Mouse (Mus musculus) embryonic facial prominence, embryonic 11.5 days (tissue): Measurements from ENCODE around the gene Ckap4. TPM values are rescaled to one million over a fixed set of nuclear protein-coding genes. Genes with fewer than 3 reads are reported as not detected.

Experiments used
- ATAC-seq: fragments of 200-750 bp; cut with Nextera tagmentation; replicated peaks from 2 replicates; pipeline ENCODE4 v1.8.0; 2017; ENCODE audit warnings: low read depth; ENCODE audit not compliant: insufficient number of reproducible peaks, low FRiP score, low TSS enrichment
- DNase-seq: peaks from one replicate; pipeline ENCODE4 v3.0.0-alpha.2; 2015; ENCODE audit warnings: low spot score
- H3K27ac ChIP-seq: fragments of 300-500 bp; sonication (generic); replicated peaks from 2 replicates; pipeline ENCODE4 v1.5.1; 2014; ENCODE audit warnings: mild to moderate bottlenecking, low read depth, low read length, control low read depth
- H3K27me3 ChIP-seq: fragments of 300-500 bp; sonication (generic); 2 replicates; pipeline ENCODE4 v1.6.1; 2014; ENCODE audit warnings: mild to moderate bottlenecking, low read length, moderate library complexity, mixed read lengths; ENCODE audit not compliant: control insufficient read depth, insufficient read depth
- H3K36me3 ChIP-seq: fragments of 300-500 bp; sonication (generic); replicated peaks from 2 replicates; pipeline ENCODE4 v1.6.1; 2014; ENCODE audit warnings: low read depth, mild to moderate bottlenecking, low read length, moderate library complexity, mixed read lengths; ENCODE audit not compliant: control insufficient read depth, insufficient read depth
- H3K4me1 ChIP-seq: fragments of 300-500 bp; sonication (generic); 2 replicates; pipeline ENCODE4 v1.6.1; 2014; ENCODE audit warnings: low read length, mixed read lengths; ENCODE audit not compliant: control insufficient read depth, insufficient read depth
- H3K4me2 ChIP-seq: fragments of 300-500 bp; sonication (generic); 2 replicates; pipeline ENCODE4 v1.6.1; 2014; ENCODE audit warnings: low read depth, mild to moderate bottlenecking, control low read depth, low read length, moderate library complexity
- H3K4me3 ChIP-seq: fragments of 300-500 bp; sonication (generic); 2 replicates; pipeline ENCODE4 v1.5.1; 2014; ENCODE audit warnings: low read depth, low read length, control low read depth
- H3K9ac ChIP-seq: fragments of 300-500 bp; sonication (generic); replicated peaks from 2 replicates; pipeline ENCODE4 v1.6.1; 2014; ENCODE audit warnings: mild to moderate bottlenecking, control low read depth, low read length
- H3K9me3 ChIP-seq: fragments of 300-500 bp; sonication (generic); replicated peaks from 2 replicates; pipeline ENCODE4 v1.6.1; 2016; ENCODE audit warnings: mild to moderate bottlenecking, low read length, inconsistent platforms, mixed read lengths; ENCODE audit not compliant: control insufficient read depth
- WGBS: fragments of 180-500 bp; shearing (Covaris S2); extraction: QIAGEN DNeasy Blood & Tissue Kit; methylation state at CpG from one replicate; pipeline ENCODE4 v1.1.7; 2014; 5-methylcytosine and 5-hydroxymethylcytosine counted together
- polyA plus RNA-seq: library from polyadenylated mRNA; unstranded; fragments of >200 nt; fragmentation: Nextera tagmentation; extraction: Ambion mirVana; gene quantifications from 2 replicates; pipeline ENCODE4 v1.2.1, GENCODE M21; 2014

Gene Ckap4
- polyA plus RNA-seq, 1 experiment from 2014 or later, result 82.1 TPM

DNA sequence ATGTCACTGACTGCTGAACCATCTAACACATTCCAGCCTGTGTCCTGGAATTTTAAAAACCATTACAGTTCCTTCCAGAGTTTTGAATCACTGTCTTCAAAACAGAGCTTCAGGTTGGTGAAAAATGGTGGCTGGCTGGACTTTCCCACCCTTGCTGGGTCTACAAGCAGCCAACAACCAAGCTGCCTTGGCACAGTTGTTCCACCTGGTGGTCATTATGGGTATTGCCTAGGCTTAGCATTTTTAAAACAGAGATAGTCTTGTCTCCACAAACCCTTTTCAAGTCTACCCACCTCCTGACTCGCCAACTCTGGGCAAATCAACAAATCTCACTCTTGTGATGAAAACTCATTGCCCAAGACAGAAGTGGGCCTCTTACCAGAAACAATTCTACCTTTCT is 24.6 kb upstream of the Ckap4 start:
- H3K36me3 ChIP-seq, result no peaks in the 10 kb centered on the region
- WGBS, result 87% methylated on average over 1 of the region's 1 CpGs
- no peak overlapping the region for H3K4me3 ChIP-seq
- H3K4me1 ChIP-seq, result peaks cover 5% of the 10 kb centered on the region; the same call in 1 of the 2 replicates
- no peak for ATAC-seq
- H3K9ac ChIP-seq, result no peak overlapping the region
- no peaks in the 10 kb centered on the region for H3K9me3 ChIP-seq
- no peak overlapping the region for H3K4me2 ChIP-seq
- DNase-seq, result no peak
- no peaks in the 10 kb centered on the region for H3K27me3 ChIP-seq
- no peak overlapping the region for H3K27ac ChIP-seq

DNA sequence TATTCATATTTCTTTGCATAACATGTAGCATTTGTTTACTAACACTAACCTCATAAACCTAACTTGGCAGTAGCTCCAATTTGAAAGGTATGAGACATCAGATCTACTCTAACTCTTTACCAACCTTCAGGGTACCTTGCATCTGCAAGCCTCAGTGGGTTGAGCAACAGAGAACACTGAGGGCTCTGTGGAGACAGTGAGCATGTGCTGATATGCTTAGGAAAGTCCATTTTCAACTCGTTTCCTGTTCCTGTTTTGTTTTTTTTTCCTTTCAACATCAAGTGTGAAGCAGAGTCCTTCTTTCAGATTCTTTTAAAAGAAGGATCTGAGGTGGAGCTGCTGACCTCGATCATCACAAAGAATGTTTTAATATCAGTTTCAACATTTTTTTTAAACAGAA is 22.3 kb upstream of the Ckap4 start:
- DNase-seq (no peak), ATAC-seq (no peak)
- no peaks in the 10 kb centered on the region for H3K9me3 ChIP-seq
- no peak overlapping the region for H3K4me2 ChIP-seq
- H3K4me1 ChIP-seq, result no peaks in the 10 kb centered on the region
- WGBS, result 65% methylated on average over 2 of the region's 2 CpGs
- H3K36me3 ChIP-seq, result no peaks in the 10 kb centered on the region
- H3K9ac ChIP-seq, result no peak overlapping the region
- no peak overlapping the region for H3K4me3 ChIP-seq
- no peaks in the 10 kb centered on the region for H3K27me3 ChIP-seq
- no peak overlapping the region for H3K27ac ChIP-seq

- no peak for DNase-seq
- H3K4me3 ChIP-seq, result no peak overlapping the region
- no peaks in the 10 kb centered on the region for H3K4me1 ChIP-seq
- ATAC-seq, result no peak
- no peak overlapping the region for H3K4me2 ChIP-seq
- no peaks in the 10 kb centered on the region for H3K27me3 ChIP-seq
- no peak overlapping the region for H3K9ac ChIP-seq
- H3K9me3 ChIP-seq, result no peaks in the 10 kb centered on the region
- H3K27ac ChIP-seq, result no peak overlapping the region
- H3K36me3 ChIP-seq, result no peaks in the 10 kb centered on the region
- 41% methylated on average over 6 of the region's 6 CpGs for whole genome bisulfite sequencing
Measured at GRCm38 (mm10) chr10:84554291-84555009, 20.6 kb upstream of the Ckap4 start.

DNA sequence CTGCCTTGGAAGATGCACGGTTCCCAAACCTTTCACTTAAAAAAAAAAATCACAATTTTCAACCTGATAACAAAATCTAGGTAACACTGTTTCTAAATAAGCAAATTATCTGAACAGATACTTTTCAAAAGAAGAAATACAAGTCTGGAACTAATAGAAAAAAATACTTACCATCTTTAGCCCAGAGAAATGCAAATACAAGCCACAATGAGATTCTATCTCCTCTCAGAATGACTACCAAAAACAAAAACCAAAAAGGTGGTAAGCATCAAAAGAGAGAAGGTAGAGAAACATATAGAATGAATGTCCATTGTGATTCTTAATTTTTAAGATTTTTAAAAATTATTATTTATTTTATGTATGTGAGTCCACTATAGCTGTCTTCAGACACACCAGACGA is 18.6 kb upstream of the Ckap4 start:
- no peak overlapping the region for H3K9ac ChIP-seq
- no peak overlapping the region for H3K4me3 ChIP-seq
- no peaks in the 10 kb centered on the region for H3K27me3 ChIP-seq
- DNase-seq (no peak), ATAC-seq (no peak)
- no peak overlapping the region for H3K4me2 ChIP-seq
- no peaks in the 10 kb centered on the region for H3K36me3 ChIP-seq
- no peak overlapping the region for H3K27ac ChIP-seq
- WGBS, result 88% methylated on average over 2 of the region's 2 CpGs
- H3K4me1 ChIP-seq, result no peaks in the 10 kb centered on the region
- H3K9me3 ChIP-seq, result no peaks in the 10 kb centered on the region

GRCm38 (mm10) chr10:84551846-84552245 is 18.0 kb upstream of the Ckap4 start:
- Histone ChIP-seq H3K4me1 (no peaks in the 10 kb centered on the region), H3K4me2 (no peak overlapping the region), H3K27me3 (no peaks in the 10 kb centered on the region), H3K9me3 (no peaks in the 10 kb centered on the region), H3K4me3 (no peak overlapping the region), H3K27ac (no peak overlapping the region), H3K9ac (no peak overlapping the region), H3K36me3 (no peaks in the 10 kb centered on the region)
- DNase-seq (no peak), ATAC-seq (no peak)
- 97% methylated on average over 3 of the region's 3 CpGs for WGBS

DNA sequence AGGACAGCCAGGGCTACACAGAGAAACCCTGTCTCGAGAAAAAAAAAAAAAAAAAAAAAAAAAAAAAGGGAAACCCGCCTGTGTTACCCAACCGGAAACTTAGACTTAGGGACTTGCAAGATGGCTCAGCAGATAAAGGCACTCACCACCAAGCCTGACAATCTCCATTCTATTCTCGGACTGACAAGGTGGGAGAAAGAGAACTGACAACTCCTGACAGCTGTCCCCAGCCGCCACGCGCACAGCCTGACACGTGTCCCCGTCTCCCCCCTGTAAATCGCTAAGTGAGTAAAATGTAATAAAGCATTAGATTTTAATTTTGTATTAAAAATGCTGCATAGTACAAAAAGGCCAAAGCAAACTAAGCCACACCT is 16.0 kb upstream of the Ckap4 start:
- Histone ChIP-seq H3K9ac (no peak overlapping the region), H3K36me3 (no peaks in the 10 kb centered on the region), H3K27ac (no peak overlapping the region), H3K4me2 (no peak overlapping the region), H3K27me3 (no peaks in the 10 kb centered on the region), H3K4me1 (no peaks in the 10 kb centered on the region), H3K9me3 (no peaks in the 10 kb centered on the region), H3K4me3 (no peak overlapping the region)
- WGBS, result 87% methylated on average over 10 of the region's 10 CpGs
- no peak for ATAC-seq
- no peak for DNase-seq

DNA sequence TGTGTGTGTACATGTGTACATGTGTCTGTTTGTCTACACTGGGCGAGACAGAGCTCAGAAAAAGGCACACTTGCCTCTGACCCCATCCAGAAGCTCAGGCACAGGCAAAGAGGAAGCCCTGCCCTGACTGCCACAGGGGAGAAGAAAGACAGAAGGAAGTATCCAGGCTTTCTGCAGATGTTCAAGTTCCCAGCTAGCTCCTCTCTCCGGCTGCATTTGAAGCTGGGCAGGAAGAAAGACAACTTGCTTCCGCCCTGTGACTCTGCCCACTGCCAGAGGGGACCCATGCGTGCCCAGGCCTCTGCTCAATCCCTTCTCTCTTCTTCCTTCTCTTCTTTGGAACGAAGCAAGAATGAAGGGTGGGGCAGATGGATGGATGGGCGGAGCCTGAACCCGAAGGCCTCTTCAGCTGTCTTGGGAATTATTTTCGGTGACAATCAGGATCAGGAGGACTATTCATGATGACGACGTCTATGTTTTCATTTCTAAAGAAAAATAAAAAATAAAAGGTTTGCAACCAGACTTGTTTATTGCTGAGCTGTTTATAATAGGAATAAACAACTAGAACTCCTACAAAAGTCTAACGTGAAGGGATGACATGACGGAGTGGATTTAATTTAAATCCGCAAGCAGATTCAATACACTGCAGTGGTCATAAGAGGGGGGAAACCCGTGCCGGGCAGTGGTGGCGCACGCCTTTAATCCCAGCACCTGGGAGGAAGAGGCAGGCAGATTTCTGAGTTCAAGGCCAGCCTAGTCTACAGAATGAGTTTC is 15.5 kb upstream of the Ckap4 start:
- Histone ChIP-seq H3K36me3 (no peaks in the 10 kb centered on the region), H3K9me3 (no peaks in the 10 kb centered on the region), H3K27ac (no peak overlapping the region), H3K27me3 (no peaks in the 10 kb centered on the region), H3K4me3 (no peak overlapping the region), H3K4me2 (no peak overlapping the region), H3K4me1 (no peaks in the 10 kb centered on the region), H3K9ac (no peak overlapping the region)
- ATAC-seq (no peak), DNase-seq (no peak)
- 84% methylated on average over 17 of the region's 17 CpGs for WGBS

GRCm38 (mm10) chr10:84544841-84545610 is 11.2 kb upstream of the Ckap4 start:
- Histone ChIP-seq H3K27ac (no peak overlapping the region), H3K36me3 (no peaks in the 10 kb centered on the region), H3K4me1 (no peaks in the 10 kb centered on the region), H3K9me3 (no peaks in the 10 kb centered on the region), H3K27me3 (no peaks in the 10 kb centered on the region), H3K4me2 (no peak overlapping the region), H3K9ac (no peak overlapping the region), H3K4me3 (no peak overlapping the region)
- ATAC-seq (no peak), DNase-seq (no peak)
- WGBS, result 58% methylated on average over 7 of the region's 7 CpGs
